ENCODE assay signal across 14 mouse cellular contexts in genomic region chr16:24134486-24135050, GRCm38 (mm10).
A peak's percentile ranks its signal among the peaks of the same experiment; 100 is the strongest.
DNase-seq lines count a peak whose midpoint lies in the region.
"Had no signal": no experiment of that assay in that cellular context is flagged by ENCODE, and none has a peak within 500 bp of the region (broad histone marks: within the 10 kb centered on the region; RNA-seq: fewer than 3 reads in every experiment).

No protein-coding gene starts in this region.

- DNase-seq in cerebellum, adult 9-10 months = peak; percentile 25
- no peak for DNase-seq in cerebellum, postnatal 10 days
- DNase-seq in heart, adult 11 months = peak; percentile 68
- no peak for DNase-seq in heart, postnatal 10 days
- DNase-seq in lung, postnatal 4 days = no peak
- DNase-seq: adrenal gland, adult 2 months; adrenal gland, postnatal 10 days; adrenal gland, postnatal 25 days; cerebellum, adult 11 months; cerebellum, adult 18-20 months; cerebellum, adult 8-10 months; cerebellum, postnatal 14 days; cerebellum, postnatal 36 days; embryo, embryonic 11 days had no signal

- intact Hi-C loops in heart, postnatal 10 days (cut with DNase I) = no loop called here

Comparison
In these comparisons a context has a peak if more than half of its experiments do, and no peak if none do; other contexts are left out.
1. DNase-seq: peak in cerebellum, adult 9-10 months (single experiment) and heart, adult 11 months (single experiment); none in cerebellum, postnatal 10 days (0 of 2), heart, postnatal 10 days (0 of 2) and lung, postnatal 4 days (0 of 2).